Mouse (Mus musculus) erythroblast, embryonic 14.5 days (primary cell): ENCODE data around the gene Zfp281.

Source experiments
- GATA1 ChIP-seq: IDR thresholded peaks from 2 replicates; pipeline ENCODE4 v1.6.1; 2012; ENCODE audit warnings: low read length, inconsistent platforms, mixed read lengths
- TAL1 ChIP-seq: IDR thresholded peaks from 3 replicates; pipeline ENCODE4 v1.6.1; 2012; ENCODE audit warnings: low read length, inconsistent platforms, mixed read lengths

- TF ChIP-seq GATA1 = no peak
- TF ChIP-seq TAL1 = no peak
Observed at GRCm38 (mm10) chr1:136678836-136679235, 54.1 kb downstream of the Zfp281 start.
